Mouse (Mus musculus) gastrocnemius, postnatal 10 days (tissue): ENCODE results near the gene Filip1. TPM values are rescaled to one million over a fixed set of nuclear protein-coding genes. Genes with fewer than 3 reads are reported as not detected.

Source experiments
- DNase-seq: peaks from one replicate; pipeline ENCODE4 v3.0.0; 2021; ENCODE audit warnings: mixed read lengths
- total RNA-seq, 2 experiments: library from RNA; stranded (reverse); gene quantifications; 2 replicates each; pipeline ENCODE4 v1.2.3; 2021

Gene Filip1
- total RNA-seq, 2 experiments from 2014 or later: 69.5 to 75.8 TPM

GRCm38 (mm10) chr9:79947973-79948372 is 64.7 kb downstream of the Filip1 start:
- no peak for DNase-seq

DNA sequence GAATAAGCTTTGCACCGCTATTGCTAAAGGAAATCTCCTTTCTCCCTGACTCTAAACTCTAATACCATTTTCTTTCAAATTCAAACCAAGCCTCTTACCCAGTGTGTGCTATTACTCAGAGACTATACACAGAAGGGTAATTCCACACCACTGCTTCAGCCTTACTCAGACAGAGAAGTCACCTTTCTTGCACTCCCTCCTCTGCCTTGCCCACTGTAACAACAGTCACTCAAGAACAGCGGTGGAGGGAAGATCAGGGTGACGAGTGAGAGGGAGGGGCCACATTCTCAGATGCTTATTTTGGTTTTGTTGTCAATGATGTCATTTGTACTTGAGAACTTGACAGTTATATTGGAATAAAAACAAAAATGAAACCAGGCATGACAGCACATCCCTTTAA is 65.2 kb downstream of the Filip1 start:
- no peak for DNase-seq

DNA sequence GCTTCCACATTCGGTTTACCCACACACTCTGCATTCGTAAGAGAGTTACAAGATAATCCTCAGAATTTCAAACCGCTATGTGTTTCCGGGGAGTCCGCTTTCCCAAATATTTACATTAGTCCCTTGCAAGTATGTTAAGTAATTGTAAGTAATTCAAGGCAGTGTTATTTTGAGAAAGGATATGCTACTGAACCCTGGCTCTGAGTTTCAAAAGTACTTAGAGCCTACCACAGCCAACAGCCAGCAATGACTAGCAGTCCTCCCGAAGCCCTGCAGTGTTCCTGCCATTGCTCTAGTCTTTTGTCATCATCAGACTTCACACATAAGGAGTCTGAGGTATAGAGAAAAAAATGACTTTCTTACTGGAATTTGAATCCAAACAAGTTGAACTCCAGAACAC is 67.8 kb downstream of the Filip1 start:
- no peak for DNase-seq

GRCm38 (mm10) chr9:79943986-79944385 is 68.7 kb downstream of the Filip1 start:
- no peak for DNase-seq

- DNase-seq: no peak
Measured at GRCm38 (mm10) chr9:79938416-79939206, 74.0 kb downstream of the Filip1 start.

DNA sequence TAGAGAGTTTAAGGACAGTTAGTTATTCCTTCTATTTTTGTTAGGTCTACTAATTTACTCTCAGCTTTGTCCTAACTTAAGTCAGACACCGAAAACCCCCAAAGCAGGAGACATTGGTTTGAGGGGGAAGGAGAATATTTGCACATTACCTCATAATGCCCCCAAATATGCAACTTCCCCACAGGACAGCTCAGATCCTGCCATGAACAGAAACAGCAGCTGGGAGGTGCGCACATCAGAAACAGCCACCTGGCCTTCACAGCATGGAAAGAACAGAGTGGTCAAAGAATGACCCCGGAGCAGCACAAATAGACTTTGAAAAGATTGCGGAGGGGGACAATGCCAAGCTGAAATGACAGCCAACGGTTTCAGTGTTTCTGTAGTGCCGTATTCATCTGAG is 75.1 kb downstream of the Filip1 start:
- no peak for DNase-seq

- no peak for DNase-seq
Measured at GRCm38 (mm10) chr9:79932578-79932977, 80.1 kb downstream of the Filip1 start.

GRCm38 (mm10) chr9:79928092-79928491 is 84.6 kb downstream of the Filip1 start:
- DNase-seq: no peak

GRCm38 (mm10) chr9:79927156-79927870 is 85.3 kb downstream of the Filip1 start:
- no peak for DNase-seq

DNA sequence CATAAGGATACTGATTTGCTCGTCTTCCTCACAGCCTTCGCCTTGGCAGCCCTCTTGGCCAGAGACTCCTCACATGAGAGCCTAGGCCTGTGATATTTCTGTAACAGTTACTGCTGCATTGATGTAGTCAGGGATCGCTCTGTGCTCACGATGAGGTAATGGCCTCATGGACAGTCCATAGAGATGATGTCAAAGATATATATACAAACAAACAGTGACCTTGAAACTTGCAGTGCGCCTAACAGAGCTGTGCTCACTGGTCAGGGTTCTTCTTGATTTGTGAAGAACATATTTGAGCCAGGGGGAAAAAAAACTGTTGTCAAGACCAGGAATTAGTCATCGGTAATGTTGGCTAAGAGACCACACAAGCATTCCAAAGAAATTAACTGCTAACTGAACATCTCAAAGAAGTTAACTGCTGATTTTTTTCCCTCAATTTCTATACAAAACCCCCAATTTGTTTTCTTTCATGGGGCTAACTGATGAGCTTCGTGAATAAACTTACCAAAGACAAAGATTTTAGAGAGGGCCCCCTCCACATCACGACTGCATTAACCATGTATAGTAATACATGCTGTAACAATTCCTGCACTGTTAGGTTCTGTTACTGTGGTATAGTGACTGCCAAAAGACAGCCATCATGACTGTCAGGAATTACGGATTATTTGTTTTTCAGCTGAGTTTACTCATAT is 86.0 kb downstream of the Filip1 start:
- DNase-seq: no peak

DNA sequence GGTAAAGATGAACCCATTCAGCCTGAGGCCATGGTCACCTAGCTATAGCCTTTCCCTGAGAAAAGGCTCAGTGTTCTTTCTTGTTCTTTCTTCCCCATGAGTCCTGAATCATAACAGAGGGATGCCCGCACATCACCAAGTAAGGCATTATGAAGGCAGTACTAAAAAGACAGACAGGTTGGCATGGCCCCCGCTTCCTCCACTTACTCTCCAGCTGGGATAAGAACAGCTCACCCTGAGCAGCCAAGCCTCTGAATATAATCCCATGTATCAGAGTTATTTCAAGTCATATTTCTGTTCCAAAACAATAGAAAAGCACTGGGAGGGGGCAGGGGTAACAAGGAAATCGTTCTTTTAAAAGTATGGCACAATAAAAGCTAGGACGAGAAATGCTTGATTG is 86.7 kb downstream of the Filip1 start:
- no peak for DNase-seq

DNA sequence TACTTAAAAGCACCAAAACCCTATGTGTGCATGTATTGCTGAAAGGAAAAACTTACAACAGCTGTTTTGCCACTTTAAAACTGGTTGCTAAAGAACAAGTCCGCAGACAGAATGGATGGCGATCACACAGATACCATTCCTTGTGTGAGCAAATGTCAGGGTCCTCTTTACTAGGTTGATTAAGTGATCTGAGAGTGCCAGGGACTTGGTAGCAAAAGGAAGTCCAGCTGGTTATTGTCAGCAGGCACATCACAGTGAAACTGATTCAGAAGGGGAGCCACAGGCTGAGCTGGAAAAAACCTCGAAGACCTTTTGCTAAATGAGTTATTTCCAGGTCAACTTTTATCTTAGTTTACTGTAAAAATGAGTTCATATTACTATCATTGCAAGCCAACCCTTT is 89.4 kb downstream of the Filip1 start:
- no peak for DNase-seq

GRCm38 (mm10) chr9:79922493-79922760 is 90.2 kb downstream of the Filip1 start:
- no peak for DNase-seq

GRCm38 (mm10) chr9:79921701-79922492 is 90.8 kb downstream of the Filip1 start:
- no peak for DNase-seq

- no peak for DNase-seq
Measured at GRCm38 (mm10) chr9:79920540-79920933, 92.1 kb downstream of the Filip1 start.

DNA sequence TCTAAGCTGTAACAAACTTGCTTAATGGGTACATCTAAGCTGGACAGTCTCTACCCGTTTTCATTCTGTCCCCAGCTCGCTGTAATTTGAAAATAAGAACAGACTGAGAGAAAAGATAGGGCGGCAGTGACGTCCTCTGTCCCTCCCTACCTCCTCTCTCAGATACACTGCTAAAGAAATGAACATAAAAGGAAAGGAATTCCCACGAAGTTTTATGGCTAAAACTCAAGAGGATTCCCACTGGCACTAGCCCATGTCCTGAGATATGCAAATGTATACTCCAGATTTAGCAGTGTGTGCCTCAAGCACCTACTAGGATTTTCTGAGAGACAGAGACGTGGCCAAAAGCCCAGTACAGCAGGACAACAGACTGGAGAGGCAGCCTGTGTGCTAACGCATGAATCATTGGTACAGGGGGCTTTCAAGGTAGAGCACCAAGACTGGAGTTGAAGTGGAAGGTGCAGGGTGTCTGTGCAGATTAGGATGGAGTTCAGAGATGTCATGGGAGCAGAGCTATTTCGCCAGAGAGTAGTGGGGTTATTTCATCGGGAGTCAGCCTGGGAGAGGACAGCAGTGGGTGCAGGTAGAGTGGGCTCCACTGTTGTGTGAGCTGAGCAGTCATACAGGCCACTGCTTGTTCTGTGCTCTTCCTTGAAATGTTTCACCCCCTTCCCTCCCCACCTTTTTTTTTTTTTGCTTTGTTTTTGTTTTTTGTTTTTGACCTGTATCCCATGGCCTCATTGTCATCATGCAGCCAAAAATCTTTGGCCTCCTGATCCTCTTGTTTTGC is 92.7 kb downstream of the Filip1 start:
- DNase-seq: no peak

GRCm38 (mm10) chr9:79919303-79919721 is 93.3 kb downstream of the Filip1 start:
- DNase-seq: no peak

GRCm38 (mm10) chr9:79918325-79919117 is 94.1 kb downstream of the Filip1 start:
- no peak for DNase-seq

DNA sequence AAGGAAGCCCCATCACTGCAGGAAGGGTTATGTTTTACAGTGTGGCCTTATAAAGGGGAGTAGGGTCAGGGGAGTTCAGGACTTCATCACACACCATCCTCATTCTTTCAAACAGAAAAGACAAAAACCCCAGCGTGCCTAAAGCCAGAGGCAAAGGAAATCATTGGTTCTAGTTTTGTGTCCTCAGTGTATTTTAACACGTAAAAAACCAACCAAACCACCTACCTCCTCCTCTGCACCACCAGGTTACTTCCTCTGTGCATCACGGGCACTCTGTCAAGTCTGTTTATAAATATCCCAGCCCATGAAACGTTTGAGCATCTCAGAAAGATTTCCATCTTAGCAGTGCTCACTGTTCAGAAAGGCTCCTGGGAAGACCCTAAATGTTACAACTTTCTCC is 98.4 kb downstream of the Filip1 start:
- DNase-seq: no peak

DNA sequence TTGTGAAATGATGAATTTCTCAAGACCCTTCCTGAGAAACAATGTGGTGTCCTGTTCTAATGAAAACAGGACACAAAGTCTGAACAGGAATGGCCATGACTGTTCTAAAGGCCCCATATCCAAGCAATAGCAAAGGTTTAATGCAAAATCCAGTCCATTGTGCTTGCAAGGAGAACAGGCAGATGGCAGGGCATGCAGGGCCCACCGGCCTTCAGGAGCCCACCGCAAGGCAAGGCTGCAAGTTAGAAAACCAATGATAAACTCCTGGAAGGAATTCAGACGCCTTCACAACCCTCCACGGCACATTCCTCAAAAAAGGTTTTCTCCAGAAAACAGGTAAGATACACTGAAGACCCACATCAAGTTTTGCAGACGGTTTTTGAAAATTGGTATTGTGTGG is 99.7 kb downstream of the Filip1 start:
- DNase-seq: no peak

- DNase-seq: no peak
Measured at GRCm38 (mm10) chr9:79910166-79910565, 102.5 kb downstream of the Filip1 start.
